Mouse (Mus musculus) lung, postnatal 0 days (tissue): Measurements from ENCODE around the gene Tapbp. TPM values are rescaled to one million over a fixed set of nuclear protein-coding genes. Genes with fewer than 3 reads are reported as not detected.

Source experiments
- ATAC-seq: fragments of 200-750 bp; cut with Nextera tagmentation; 2 replicates; pipeline ENCODE4 v1.8.0; 2017; ENCODE audit warnings: moderate library complexity
- DNase-seq: peaks from one replicate; pipeline ENCODE4 v3.0.0-alpha.2; 2016; ENCODE audit warnings: low spot score
- H3K27ac ChIP-seq: fragments of 300-500 bp; sonication (generic); 2 replicates; pipeline ENCODE4 v1.5.1; 2014; ENCODE audit warnings: antibody characterized with exemption, mild to moderate bottlenecking, low read length, mixed read lengths
- H3K27me3 ChIP-seq: fragments of 300-500 bp; sonication (generic); replicated peaks from 2 replicates; pipeline ENCODE4 v1.6.1; 2014; ENCODE audit warnings: low read length, mixed read lengths; ENCODE audit not compliant: insufficient read depth
- H3K36me3 ChIP-seq: fragments of 300-500 bp; sonication (generic); 2 replicates; pipeline ENCODE4 v1.6.1; 2014; ENCODE audit warnings: low read length, mixed read lengths; ENCODE audit not compliant: insufficient read depth
- H3K4me1 ChIP-seq: fragments of 300-500 bp; sonication (generic); 2 replicates; pipeline ENCODE4 v1.6.1; 2014; ENCODE audit warnings: antibody characterized with exemption, low read depth, low read length, mixed read lengths; ENCODE audit not compliant: insufficient read depth
- H3K4me2 ChIP-seq: fragments of 300-500 bp; sonication (generic); replicated peaks from 2 replicates; pipeline ENCODE4 v1.6.1; 2014; ENCODE audit warnings: low read depth, mild to moderate bottlenecking, low read length, moderate library complexity, mixed read lengths
- H3K4me3 ChIP-seq: fragments of 300-500 bp; sonication (generic); 2 replicates; pipeline ENCODE4 v1.5.1; 2014; ENCODE audit warnings: low read depth, low read length
- H3K9ac ChIP-seq: fragments of 300-500 bp; sonication (generic); replicated peaks from 2 replicates; pipeline ENCODE4 v1.6.1; 2014; ENCODE audit warnings: low read depth, mild to moderate bottlenecking
- H3K9me3 ChIP-seq: fragments of 300-500 bp; sonication (generic); 2 replicates; pipeline ENCODE4 v1.6.1; 2016; ENCODE audit warnings: low read length, mixed read lengths
- CTCF ChIP-seq: IDR thresholded peaks from 2 replicates; pipeline ENCODE4 v1.5.1; 2016; ENCODE audit warnings: antibody characterized with exemption, mild to moderate bottlenecking
- EP300 ChIP-seq: IDR thresholded peaks from 2 replicates; pipeline ENCODE4 v1.6.1; 2016; ENCODE audit warnings: antibody characterized with exemption, mild to moderate bottlenecking, control low read depth
- WGBS: fragments of 180-500 bp; shearing (Covaris S2); extraction: QIAGEN DNeasy Blood & Tissue Kit; methylation state at CpG from one replicate; pipeline ENCODE4 v1.1.7; 2014; 5-methylcytosine and 5-hydroxymethylcytosine counted together
- polyA plus RNA-seq: library from polyadenylated mRNA; unstranded; fragments of >200 nt; fragmentation: Nextera tagmentation; extraction: Ambion mirVana; gene quantifications from 2 replicates; pipeline ENCODE4 v1.2.1, GENCODE M21; 2015

Gene Tapbp
- polyA plus RNA-seq, 1 experiment from 2014 or later, result 102 TPM

- 74% methylated on average over 4 of the region's 4 CpGs for WGBS
- DNase-seq (no peak), ATAC-seq (no peak)
- H3K9me3 ChIP-seq, result no peaks in the 10 kb centered on the region
- no peak overlapping the region for H3K27ac ChIP-seq
- H3K9ac ChIP-seq, result no peak overlapping the region
- peaks cover 4% of the 10 kb centered on the region; the same call in 1 of the 2 replicates for H3K36me3 ChIP-seq
- H3K27me3 ChIP-seq, result no peaks in the 10 kb centered on the region
- H3K4me3 ChIP-seq, result no peak overlapping the region
- TF ChIP-seq EP300 (no peak), CTCF (no peak)
- no peak overlapping the region for H3K4me2 ChIP-seq
- peaks cover 12% of the 10 kb centered on the region; the same call in 1 of the 2 replicates for H3K4me1 ChIP-seq
Observed at GRCm38 (mm10) chr17:33952879-33953278, 37.2 kb downstream of the Tapbp start.

- Histone ChIP-seq H3K36me3 (peaks cover 4% of the 10 kb centered on the region; the same call in 1 of the 2 replicates), H3K27ac (no peak overlapping the region), H3K4me1 (peaks cover 12% of the 10 kb centered on the region; the same call in 1 of the 2 replicates), H3K27me3 (no peaks in the 10 kb centered on the region), H3K9me3 (no peaks in the 10 kb centered on the region), H3K4me2 (no peak overlapping the region), H3K4me3 (no peak overlapping the region), H3K9ac (no peak overlapping the region)
- 78% methylated on average over 3 of the region's 3 CpGs for WGBS
- DNase-seq, result no peak
- TF ChIP-seq EP300, result no peak
- ATAC-seq, result no peak
Observed at GRCm38 (mm10) chr17:33953310-33953709, 37.6 kb downstream of the Tapbp start.

GRCm38 (mm10) chr17:33953961-33954565 is 38.4 kb downstream of the Tapbp start:
- H3K36me3 ChIP-seq, result peaks cover 4% of the 10 kb centered on the region; the same call in 1 of the 2 replicates
- no peak for ATAC-seq
- peak overlapping the region; percentile 96 for H3K9ac ChIP-seq
- no peak for DNase-seq
- peaks cover 12% of the 10 kb centered on the region; the same call in 1 of the 2 replicates for H3K4me1 ChIP-seq
- peak overlapping the region; percentile 60 for H3K4me3 ChIP-seq
- no peak overlapping the region for H3K27ac ChIP-seq
- no peak for TF ChIP-seq EP300
- no peak for TF ChIP-seq CTCF
- H3K9me3 ChIP-seq, result no peaks in the 10 kb centered on the region
- peak overlapping the region; percentile 67 for H3K4me2 ChIP-seq
- 35% methylated on average over 5 of the region's 5 CpGs for WGBS
- H3K27me3 ChIP-seq, result no peaks in the 10 kb centered on the region

GRCm38 (mm10) chr17:33954646-33955554 is 39.2 kb downstream of the Tapbp start:
- no peaks in the 10 kb centered on the region for H3K27me3 ChIP-seq
- TF ChIP-seq CTCF (no peak), EP300 (0 out of 2 replicates have a peak, but pooled peaks have one; percentile 13)
- peak overlapping the region; percentile 67 for H3K4me2 ChIP-seq
- H3K9me3 ChIP-seq, result no peaks in the 10 kb centered on the region
- DNase-seq (peak; percentile 52), ATAC-seq (peak; percentile 12)
- H3K27ac ChIP-seq, result peak overlapping the region; percentile 92
- H3K4me1 ChIP-seq, result peaks cover 12% of the 10 kb centered on the region; the same call in 1 of the 2 replicates
- H3K9ac ChIP-seq, result peak overlapping the region; percentile 96
- peak overlapping the region; percentile 60 for H3K4me3 ChIP-seq
- peaks cover 4% of the 10 kb centered on the region; the same call in 1 of the 2 replicates for H3K36me3 ChIP-seq
- WGBS, result under 1% methylated on average over 33 of the region's 33 CpGs

DNA sequence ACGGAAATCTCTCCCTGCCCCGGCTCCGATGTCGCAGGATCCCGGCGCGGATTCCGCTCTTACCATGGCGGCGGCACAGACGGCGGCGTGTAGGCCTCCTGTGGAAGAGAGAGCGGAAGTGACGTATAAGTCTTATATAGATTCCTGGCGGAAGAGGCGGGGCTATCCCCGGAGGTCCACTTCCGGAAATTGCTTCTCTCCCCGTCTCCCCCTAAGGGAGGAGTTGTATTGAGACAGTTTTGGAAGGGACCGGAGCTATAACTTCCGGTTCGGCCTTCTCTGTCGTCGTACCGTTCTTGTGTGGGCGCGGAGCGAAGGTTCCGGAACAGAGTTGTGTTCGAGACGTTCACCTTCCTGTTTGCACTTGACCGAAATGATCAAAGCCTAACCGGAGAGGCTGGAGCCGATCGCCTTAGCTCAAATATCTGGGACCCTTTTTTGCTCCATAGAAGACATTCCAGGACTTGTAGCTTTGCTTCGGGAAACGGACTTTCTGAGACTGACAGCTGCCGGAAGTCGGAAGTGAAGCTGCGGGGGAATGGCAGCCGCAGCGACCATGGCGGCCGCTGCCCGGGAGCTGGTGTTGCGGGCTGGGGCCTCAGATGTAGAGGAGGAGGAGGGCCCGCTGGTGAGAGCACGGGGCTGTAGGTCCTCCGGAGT is 40.0 kb downstream of the Tapbp start, which contains the start of the genes Vps52 and Rps18:
TSS of gene Vps52 (plus strand) at position 258 of the 660 bp plus-strand sequence.
TSS of gene Rps18 (minus strand) at position 447 of the 660 bp plus-strand sequence.
- ATAC-seq (peak; percentile 88), DNase-seq (peak; percentile 99)
- Histone ChIP-seq H3K36me3 (peaks cover 4% of the 10 kb centered on the region; the same call in 1 of the 2 replicates), H3K4me3 (peak within 1 kb of the TSS; percentile 60), H3K4me2 (peak within 1 kb of the TSS; percentile 67), H3K27me3 (no peaks in the 10 kb centered on the region), H3K9ac (peak within 1 kb of the TSS; percentile 96), H3K27ac (peak within 1 kb of the TSS; percentile 95), H3K9me3 (no peaks in the 10 kb centered on the region), H3K4me1 (peaks cover 9% of the 10 kb centered on the region; the same call in 1 of the 2 replicates)
- WGBS, result under 1% methylated on average over 50 of the region's 50 CpGs
- TF ChIP-seq CTCF (peak; percentile 51), EP300 (peak; percentile 51; the same call in 1 of the 2 replicates)
